Mouse (Mus musculus): ENCODE measurements around the gene Brd3os.
A peak's percentile ranks its signal among the peaks of the same experiment; 100 is the strongest.

Gene Brd3os

GRCm38 (mm10) chr2:27421293-27422068 lies 20.6 kb upstream of the Brd3os start:
- DNase-seq (ENCODE audit: low read depth, low spot score): no peak

GRCm38 (mm10) chr2:27423596-27423995 lies 18.5 kb upstream of the Brd3os start:
- DNase-seq (ENCODE audit: low read depth, low spot score): no peak

- no peak for DNase-seq (ENCODE audit: low read depth, low spot score)
Measured at GRCm38 (mm10) chr2:27425161-27425611, 16.9 kb upstream of the Brd3os start.

GRCm38 (mm10) chr2:27425751-27426405 lies 16.2 kb upstream of the Brd3os start:
- DNase-seq (ENCODE audit: low read depth, low spot score): no peak

- no peak for DNase-seq (ENCODE audit: low read depth, low spot score)
Measured at GRCm38 (mm10) chr2:27426406-27426854, 15.7 kb upstream of the Brd3os start.

- peak; percentile 88 for DNase-seq (ENCODE audit: low read depth, low spot score)
Measured at GRCm38 (mm10) chr2:27426855-27427457, 15.2 kb upstream of the Brd3os start, which contains the start of gene Vav2. Gene Vav2, minus strand, starts transcription at chr2:27427033.

- peak; percentile 83 for DNase-seq (ENCODE audit: low read depth, low spot score)
Measured at GRCm38 (mm10) chr2:27428071-27428470, 14.1 kb upstream of the Brd3os start.

- no peak for DNase-seq (ENCODE audit: low read depth, low spot score)
Measured at GRCm38 (mm10) chr2:27430621-27431020, 11.5 kb upstream of the Brd3os start.

GRCm38 (mm10) chr2:27432599-27432998 lies 9.5 kb upstream of the Brd3os start:
- DNase-seq (ENCODE audit: low read depth, low spot score): no peak

GRCm38 (mm10) chr2:27437876-27438275 lies 4.2 kb upstream of the Brd3os start:
- no peak for DNase-seq (ENCODE audit: low read depth, low spot score)

GRCm38 (mm10) chr2:27438281-27438680 lies 3.8 kb upstream of the Brd3os start:
- no peak for DNase-seq (ENCODE audit: low read depth, low spot score)

GRCm38 (mm10) chr2:27442708-27443449 lies 755 bp downstream of the Brd3os start:
- no peak for DNase-seq (ENCODE audit: low read depth, low spot score)

GRCm38 (mm10) chr2:27443450-27443708 lies 1.3 kb downstream of the Brd3os start:
- no peak for DNase-seq (ENCODE audit: low read depth, low spot score)

- DNase-seq (ENCODE audit: low read depth, low spot score): no peak
Measured at GRCm38 (mm10) chr2:27445910-27446309, 3.8 kb downstream of the Brd3os start.

- no peak for DNase-seq (ENCODE audit: low read depth, low spot score)
Measured at GRCm38 (mm10) chr2:27446812-27447211, 4.7 kb downstream of the Brd3os start.

- DNase-seq (ENCODE audit: low read depth, low spot score): no peak
Measured at GRCm38 (mm10) chr2:27447782-27448181, 5.7 kb downstream of the Brd3os start.

- DNase-seq (ENCODE audit: low read depth, low spot score): no peak
Measured at GRCm38 (mm10) chr2:27450226-27450625, 8.1 kb downstream of the Brd3os start.

- no peak for DNase-seq (ENCODE audit: low read depth, low spot score)
Measured at GRCm38 (mm10) chr2:27459735-27460134, 17.6 kb downstream of the Brd3os start.

- no peak for DNase-seq (ENCODE audit: low read depth, low spot score)
Measured at GRCm38 (mm10) chr2:27460163-27460562, 18.0 kb downstream of the Brd3os start.

- no peak for DNase-seq (ENCODE audit: low read depth, low spot score)
Measured at GRCm38 (mm10) chr2:27460651-27461050, 18.5 kb downstream of the Brd3os start.

- no peak for DNase-seq (ENCODE audit: low read depth, low spot score)
Measured at GRCm38 (mm10) chr2:27461881-27462660, 19.9 kb downstream of the Brd3os start.
